Mouse (Mus musculus): ENCODE measurements around the gene Vipr2.
A peak's percentile ranks its signal among the peaks of the same experiment; 100 is the strongest.

Gene Vipr2

GRCm38 (mm10) chr12:116077074-116077854 is at the start of gene Vipr2:
TSS of gene Vipr2 (plus strand) at chr12:116077726.
- no peak for DNase-seq (ENCODE audit: low read depth)

DNA sequence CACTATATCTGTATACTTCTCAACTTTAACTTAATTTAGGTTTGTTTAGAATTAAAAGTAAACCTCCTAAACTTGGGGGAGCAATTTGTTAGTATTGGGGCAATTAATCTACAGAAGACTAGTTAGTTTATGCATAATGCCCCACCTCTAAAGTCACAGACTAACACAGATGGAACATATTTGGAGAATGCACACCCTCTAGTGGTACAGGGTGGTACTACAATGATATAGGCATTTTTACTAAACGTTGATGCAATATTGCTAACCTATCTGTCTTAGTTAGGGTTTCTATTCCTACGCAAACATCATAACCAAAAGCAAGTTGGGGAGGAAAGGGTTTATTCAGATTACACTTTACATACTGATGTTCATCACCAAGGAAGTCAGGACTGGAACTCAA is 49.4 kb upstream of the Vipr2 start:
- peak; percentile 74 for DNase-seq (ENCODE audit: low read depth)

- DNase-seq (ENCODE audit: low read depth): no peak
Observed at GRCm38 (mm10) chr12:116035346-116035745, 42.2 kb upstream of the Vipr2 start.

- no peak for DNase-seq (ENCODE audit: low read depth)
Observed at GRCm38 (mm10) chr12:116044785-116045184, 32.7 kb upstream of the Vipr2 start.

GRCm38 (mm10) chr12:116047440-116048377 is 29.8 kb upstream of the Vipr2 start, which contains the start of gene Zfp386:
TSS of gene Zfp386 (plus strand) at chr12:116047724.
- peak; percentile 100 for DNase-seq (ENCODE audit: low read depth)

DNA sequence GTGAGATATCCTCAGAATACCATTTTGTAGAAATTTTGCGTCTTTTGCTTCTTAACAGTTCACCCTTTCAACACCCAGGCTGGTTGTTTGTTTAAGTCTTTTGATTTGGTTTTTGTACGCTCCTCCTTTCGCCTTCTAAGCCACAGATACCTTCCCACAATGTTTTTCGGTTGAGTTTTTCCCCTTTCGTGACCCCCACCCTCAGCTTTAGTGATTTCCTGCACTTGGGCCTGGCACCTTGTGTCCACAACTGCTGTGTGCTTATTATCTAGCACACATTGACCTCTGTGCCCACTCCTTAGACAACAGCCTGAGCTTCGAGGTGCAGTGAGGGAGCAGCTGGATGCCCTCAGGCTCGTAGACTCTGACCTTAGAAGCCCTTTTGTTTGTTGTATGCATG is 28.8 kb upstream of the Vipr2 start:
- DNase-seq (ENCODE audit: low read depth): peak; percentile 19

DNA sequence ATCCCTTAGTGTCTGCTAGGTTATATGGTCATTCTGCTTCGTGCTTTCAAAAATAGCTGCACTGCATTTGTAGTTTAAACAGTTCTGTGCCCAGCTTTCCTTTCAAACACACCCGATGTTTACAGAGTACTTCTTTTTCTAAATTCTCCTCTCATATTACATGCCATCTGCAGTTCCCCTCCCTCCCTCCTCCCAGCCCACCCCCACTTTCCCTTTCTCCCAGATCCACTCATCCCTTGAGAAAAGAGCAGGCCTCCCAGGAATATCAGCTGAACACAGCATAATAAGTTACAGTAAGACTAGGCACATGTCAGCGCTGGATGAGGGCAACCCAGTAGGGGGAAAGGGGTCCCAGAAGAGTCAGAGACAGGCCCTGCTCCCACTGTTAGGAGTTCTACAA is 28.3 kb upstream of the Vipr2 start:
- DNase-seq (ENCODE audit: low read depth): peak; percentile 50

DNA sequence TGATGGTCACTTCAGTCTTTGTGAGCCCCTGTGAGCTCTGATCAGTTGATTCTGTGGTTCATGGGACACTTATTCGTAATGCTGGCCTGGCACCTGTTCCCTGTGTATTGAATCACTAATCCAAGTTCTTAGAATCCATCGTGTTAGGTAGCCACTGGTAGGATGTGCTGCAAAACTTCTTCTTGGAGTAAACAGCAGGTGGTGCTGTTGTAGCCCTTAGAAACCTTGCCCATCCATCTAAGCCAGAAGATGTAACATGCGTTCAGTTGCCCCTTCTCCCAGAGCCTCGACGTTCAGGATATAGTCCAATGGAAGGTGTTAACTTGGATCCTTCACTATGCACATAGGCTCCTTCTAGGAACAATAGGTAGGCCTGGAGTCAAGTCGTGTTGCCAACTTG is 27.8 kb upstream of the Vipr2 start:
- peak; percentile 58 for DNase-seq (ENCODE audit: low read depth)

DNA sequence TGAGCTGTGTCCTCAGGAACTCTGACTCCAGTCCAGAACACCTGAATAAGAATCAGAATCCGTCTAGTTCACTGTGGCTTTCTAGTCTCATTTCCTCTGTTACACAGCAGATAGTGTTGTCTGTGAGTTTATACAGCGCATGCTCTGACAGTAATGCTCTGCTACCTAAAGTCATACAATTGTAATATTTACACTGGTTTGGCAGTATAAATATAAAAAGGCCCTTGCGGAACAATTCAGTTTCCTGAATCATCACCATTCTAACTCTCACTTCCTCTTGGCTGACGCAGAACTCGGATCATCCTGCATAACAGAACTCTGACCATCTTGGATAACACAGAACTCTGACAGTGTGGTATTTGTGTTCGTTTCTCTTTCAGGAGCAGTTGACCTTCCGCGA is 23.2 kb upstream of the Vipr2 start:
- DNase-seq (ENCODE audit: low read depth): no peak

- no peak for DNase-seq (ENCODE audit: low read depth)
Observed at GRCm38 (mm10) chr12:116056112-116056511, 21.4 kb upstream of the Vipr2 start.

DNA sequence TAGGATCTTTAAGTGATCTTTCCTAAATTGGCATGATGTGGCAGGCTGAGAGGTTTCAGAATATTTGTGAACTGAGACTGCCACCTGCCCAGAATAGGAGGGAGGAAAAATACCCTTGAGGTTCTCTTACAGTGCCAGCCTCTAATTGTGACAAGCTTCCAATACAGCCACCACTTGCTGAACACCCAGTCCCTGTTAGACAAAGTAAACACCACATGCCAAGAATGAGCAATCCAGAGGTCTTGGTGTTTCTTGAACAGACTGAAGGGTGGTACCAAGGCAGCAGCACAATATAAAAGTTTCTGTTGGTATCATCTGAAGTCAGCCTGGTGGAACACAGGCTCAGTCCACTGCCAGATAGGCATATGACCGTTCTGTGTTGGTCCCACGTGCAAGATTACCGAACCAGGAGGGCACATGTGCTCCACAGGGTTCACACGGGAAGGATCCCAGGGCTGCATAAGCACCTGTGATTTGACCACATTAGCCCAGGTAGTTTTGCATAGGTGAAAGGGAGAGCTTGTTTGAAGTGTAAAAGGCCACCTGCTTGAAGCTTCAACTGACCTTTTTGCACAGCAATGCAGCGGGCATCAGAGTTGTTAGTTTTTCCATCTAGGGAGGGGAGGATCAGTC is 15.8 kb upstream of the Vipr2 start:
- no peak for DNase-seq (ENCODE audit: low read depth)

DNA sequence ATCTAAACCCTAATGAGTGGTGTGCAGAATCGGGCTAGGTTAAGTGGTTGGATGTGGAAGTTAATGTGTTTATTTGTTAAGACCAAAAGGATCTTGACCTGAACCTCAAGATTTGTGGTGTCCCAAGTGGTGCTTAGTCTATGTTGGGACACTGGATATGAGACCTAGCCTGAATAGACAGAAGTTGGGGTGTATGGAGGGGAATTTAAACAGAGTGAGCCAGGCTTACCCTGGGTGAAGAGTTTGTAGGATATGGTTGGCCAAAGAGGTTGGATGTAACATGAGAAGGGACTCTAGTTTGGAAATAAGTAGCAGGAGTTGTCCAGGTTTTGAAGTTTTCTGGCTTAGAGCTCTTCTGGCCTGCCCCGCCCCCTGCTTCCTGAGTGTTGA is 15.3 kb upstream of the Vipr2 start:
- DNase-seq (ENCODE audit: low read depth): no peak

- no peak for DNase-seq (ENCODE audit: low read depth)
Observed at GRCm38 (mm10) chr12:116063020-116063419, 14.5 kb upstream of the Vipr2 start.

DNA sequence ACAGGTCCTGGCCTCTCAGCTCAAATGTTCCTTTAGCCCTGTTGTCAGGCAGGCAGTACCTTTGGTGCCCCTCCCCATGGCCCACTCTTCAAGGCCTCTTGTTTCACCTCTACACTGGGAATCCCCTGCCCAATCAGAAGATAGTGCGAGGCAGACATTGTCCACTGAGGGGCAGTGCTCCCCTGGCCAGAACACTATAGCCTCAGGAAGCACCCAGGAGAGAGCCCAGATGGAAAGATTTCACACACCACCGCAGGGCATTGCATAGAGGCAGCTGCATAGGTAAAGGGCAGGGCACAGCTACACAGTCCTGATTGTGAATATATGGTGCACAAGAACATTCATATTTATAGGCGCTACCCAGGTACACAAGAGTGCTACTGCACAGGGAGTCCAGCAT is 6.5 kb upstream of the Vipr2 start:
- DNase-seq (ENCODE audit: low read depth): peak; percentile 74

GRCm38 (mm10) chr12:116077855-116078366 is 385 bp downstream of the Vipr2 start:
- no peak for DNase-seq (ENCODE audit: low read depth)

- no peak for DNase-seq (ENCODE audit: low read depth)
Observed at GRCm38 (mm10) chr12:116083125-116083524, 5.6 kb downstream of the Vipr2 start.

- DNase-seq (ENCODE audit: low read depth): no peak
Observed at GRCm38 (mm10) chr12:116084294-116084693, 6.8 kb downstream of the Vipr2 start.

DNA sequence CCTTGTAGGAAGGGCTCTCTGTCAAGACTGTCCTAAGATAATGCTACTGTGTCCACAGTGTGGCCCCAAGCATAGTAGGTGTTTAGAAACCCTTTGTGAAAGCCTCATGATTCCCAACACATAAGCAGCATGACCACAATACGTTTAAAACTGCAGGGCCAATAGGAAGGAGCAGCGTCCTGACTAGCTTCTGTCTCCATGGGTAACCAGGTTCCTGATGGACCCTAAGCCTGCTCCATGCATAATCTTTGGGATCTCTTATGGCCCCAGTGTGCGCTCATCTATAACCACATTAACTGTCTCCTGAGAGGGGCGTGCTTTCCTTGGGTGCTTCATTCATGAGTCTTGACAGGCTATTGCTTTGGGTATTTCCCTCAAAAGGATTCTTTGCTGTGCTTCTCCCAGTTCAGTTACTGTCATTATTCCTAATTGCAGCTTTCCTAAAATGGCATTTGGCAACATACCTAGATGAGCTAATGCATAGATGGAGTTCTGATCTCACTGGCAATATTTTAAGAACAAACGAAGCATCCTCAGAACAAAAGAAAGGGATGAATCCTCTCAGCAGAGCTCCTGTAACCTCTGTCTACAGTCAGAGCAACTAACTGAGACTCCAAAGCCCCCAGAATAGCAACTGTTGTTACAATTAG is 9.6 kb downstream of the Vipr2 start:
- DNase-seq (ENCODE audit: low read depth): no peak

DNA sequence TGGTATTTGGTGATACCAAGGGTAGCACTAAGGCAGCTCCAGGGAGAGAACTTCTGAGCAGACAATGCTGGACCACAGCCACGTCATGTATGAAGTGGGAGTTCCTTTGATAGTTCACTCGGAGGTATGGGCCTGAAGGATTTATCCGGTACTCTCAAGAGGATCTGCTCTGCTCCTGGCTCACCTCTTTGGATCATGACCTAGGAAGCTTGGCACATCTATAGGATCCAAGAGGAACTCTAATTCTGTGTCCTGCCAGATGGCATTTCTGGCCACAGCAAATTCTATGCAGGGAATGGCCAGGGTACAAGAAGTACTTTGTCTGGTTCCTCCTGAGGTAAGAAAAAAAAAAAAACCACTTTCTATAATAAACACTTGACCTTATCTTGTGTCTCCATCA is 12.3 kb downstream of the Vipr2 start:
- DNase-seq (ENCODE audit: low read depth): no peak

- no peak for DNase-seq (ENCODE audit: low read depth)
Observed at GRCm38 (mm10) chr12:116094765-116095555, 17.4 kb downstream of the Vipr2 start.

DNA sequence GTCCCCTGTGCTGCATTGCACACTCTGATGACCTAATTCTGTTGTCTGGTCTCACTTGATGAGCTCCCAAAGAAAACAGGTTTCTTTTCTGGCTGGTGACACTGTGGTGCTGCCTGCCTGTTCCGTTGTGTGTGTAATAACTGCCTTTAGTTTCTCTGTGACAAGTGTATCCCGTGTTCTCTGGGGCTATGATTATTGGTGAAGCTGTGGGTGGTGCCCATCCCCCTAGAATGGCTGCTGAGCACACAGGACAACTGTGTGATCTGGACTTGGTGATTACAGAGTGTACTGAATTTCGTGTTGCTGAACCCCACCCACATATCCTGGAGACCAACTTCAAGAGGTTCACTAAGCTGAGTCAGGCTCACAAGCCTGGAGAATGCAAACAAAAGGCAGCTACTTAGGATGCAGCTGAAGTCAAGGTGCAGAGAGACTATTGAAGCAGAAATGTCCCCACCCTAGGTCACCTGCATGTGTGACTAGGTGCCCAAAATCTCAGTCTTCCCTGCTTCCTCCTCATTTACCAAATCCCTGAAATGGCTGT is 18.9 kb downstream of the Vipr2 start:
- DNase-seq (ENCODE audit: low read depth): no peak
